Mouse (Mus musculus) activated CD4-positive, CD25-positive, alpha-beta regulatory T cell, adult 4 months (primary cell): Measurements from ENCODE around the gene Limch1. TPM values are rescaled to one million over a fixed set of nuclear protein-coding genes. Genes with fewer than 3 reads are reported as not detected.

ENCODE experiments used
- ATAC-seq: one replicate; pipeline ENCODE4 v1.8.0; 2017
- polyA plus RNA-seq, 2 experiments: library from polyadenylated mRNA; unstranded; fragments of 100-300 nt; shearing (Covaris generic); gene quantifications; one replicate each; pipeline ENCODE4 v1.2.1; 2017

The Limch1 gene
- polyA plus RNA-seq, 2 experiments from 2014 or later, result 0.16 TPM; not detected in 1

DNA sequence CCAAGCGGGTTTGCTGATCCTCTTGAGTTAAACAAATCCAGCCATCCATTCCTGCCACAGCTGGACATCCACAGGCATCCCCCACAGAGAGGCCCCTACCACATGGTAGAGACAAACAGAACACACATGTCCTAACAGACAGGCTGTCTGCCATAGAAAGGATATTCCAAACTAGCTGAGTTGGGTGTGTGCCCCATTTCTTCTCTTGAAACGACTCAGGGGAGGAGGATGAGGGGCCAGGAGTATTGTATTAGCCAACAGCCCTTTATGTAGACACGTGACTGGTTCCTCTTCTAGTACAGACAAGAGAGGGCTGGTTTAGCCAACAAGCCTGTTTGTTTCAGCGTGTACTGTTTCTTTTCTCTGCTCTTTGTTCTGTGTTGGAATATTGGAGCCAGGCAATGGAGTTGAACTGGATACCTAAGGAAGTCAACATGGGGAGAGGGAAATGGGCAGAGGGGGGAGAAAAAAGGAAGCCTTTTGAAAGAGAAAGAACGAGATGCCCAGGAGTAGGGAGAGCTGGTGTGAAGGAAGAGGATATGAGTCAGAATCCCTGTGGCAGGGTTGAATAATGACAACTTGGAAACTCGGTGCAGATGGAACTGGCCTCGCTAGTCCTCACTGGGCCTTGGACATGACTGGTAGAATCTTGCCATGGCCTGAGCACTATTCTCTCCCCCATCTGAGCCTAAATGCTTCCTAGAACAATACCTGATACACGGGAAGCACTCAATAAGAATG, 196.3 kb downstream of the Limch1 start:
- ATAC-seq, result no peak

DNA sequence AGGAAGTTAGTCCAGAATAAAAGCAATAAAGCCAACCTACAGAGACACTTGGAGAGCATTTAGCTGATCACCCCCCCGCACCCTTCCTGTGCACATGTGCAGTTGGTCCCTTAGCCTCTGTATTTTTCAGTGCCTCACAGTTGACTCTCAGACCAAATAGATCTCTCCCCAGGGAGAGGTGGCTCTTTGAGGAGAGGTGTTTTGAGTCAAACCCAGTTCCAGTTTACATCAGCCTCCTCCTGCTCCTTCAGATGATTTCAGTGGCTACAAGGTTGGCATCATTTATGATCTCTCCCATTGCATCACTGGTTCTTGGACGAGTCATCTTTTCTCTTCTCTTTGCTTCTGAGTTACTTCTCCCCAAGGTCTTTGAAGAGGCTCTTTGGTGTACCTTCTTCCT, 197.3 kb downstream of the Limch1 start:
- ATAC-seq, result no peak

- no peak for ATAC-seq
Measured at GRCm38 (mm10) chr5:66943521-66943920, 197.9 kb downstream of the Limch1 start.

GRCm38 (mm10) chr5:66947958-66948357, 202.3 kb downstream of the Limch1 start:
- no peak for ATAC-seq

GRCm38 (mm10) chr5:66949098-66949692, 203.6 kb downstream of the Limch1 start:
- no peak for ATAC-seq

DNA sequence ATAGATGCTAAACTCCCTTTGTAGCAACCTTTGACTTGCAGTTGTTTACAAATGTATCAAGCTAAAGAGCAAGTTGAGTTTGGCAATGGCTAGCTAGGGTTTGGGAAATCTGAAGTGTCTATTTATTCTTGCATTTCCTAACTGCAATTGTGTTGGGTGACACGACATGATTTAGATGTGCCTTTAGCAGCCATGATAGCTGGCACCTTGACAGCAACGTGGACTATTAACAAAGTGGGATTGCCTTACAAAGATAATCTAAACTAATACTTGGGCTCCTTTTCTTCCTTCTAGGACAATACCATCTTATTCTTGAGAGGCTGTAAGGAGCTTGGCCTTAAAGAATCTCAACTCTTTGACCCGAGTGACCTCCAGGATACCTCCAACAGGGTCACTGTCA, 207.7 kb downstream of the Limch1 start:
- ATAC-seq, result no peak

GRCm38 (mm10) chr5:66953971-66954644, 208.5 kb downstream of the Limch1 start:
- no peak for ATAC-seq

DNA sequence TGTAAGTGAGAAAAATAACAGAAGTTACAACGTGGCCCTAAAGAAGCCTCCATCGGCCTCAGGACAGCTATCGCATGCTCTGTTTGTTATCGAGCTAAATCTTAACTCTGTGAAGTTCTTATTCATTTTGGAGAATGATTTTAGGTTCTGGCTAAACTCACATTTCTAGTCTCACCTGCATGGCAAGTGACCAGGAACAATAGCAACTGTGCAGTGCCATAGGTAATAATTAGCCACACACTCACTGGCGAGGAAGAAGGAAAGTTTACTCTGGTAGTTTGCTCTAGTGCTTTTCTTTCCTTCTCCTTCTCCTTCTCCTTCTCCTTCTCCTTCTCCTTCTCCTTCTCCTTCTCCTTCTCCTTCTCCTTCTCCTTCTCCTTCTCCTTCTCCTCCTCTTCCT, 209.6 kb downstream of the Limch1 start:
- no peak for ATAC-seq

- ATAC-seq, result no peak
Measured at GRCm38 (mm10) chr5:66957656-66958055, 212.0 kb downstream of the Limch1 start.

DNA sequence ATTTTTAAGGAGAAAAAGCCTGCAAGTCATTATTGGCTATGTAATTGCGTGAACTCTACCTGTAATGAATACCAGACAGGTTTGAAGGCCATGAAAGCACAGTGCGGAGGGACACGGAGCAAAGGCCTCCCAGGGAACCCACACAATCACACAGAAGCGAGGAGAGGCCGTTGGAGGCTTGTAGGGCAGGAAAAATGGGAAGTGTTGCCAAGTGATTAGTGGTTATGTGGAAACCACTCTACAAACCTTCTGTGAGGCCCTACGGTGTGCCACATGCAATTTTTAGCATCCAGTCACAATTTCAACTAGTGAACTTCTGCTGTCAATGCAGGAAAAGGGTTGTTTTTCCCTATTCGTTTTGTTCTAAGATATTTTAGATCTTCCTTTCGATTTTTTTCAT, 212.5 kb downstream of the Limch1 start:
- no peak for ATAC-seq

GRCm38 (mm10) chr5:66959968-66960367, 214.3 kb downstream of the Limch1 start:
- no peak for ATAC-seq

GRCm38 (mm10) chr5:66965442-66965841, 219.8 kb downstream of the Limch1 start:
- no peak for ATAC-seq

GRCm38 (mm10) chr5:66967147-66967546, 221.5 kb downstream of the Limch1 start:
- ATAC-seq, result no peak

DNA sequence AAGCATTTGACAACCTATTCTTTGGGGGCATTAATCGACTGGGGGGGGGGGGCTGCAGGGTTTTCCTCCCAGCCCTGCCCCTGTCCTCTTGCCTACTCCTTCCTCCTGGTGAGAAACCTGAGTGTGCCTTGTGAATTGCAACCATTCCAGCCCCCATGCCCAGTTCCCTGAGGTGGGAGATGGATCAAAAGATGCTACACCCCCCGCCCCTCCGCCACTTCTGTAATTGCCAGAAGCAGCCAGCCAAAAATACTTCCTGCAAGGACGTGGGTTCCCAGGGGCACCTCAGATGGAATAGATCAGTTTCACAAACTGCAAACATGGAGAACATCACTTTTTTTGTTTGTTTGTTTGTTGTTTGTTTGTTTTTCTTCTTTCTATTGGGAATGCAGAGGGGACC, 222.0 kb downstream of the Limch1 start:
- no peak for ATAC-seq

GRCm38 (mm10) chr5:66968059-66968833, 222.6 kb downstream of the Limch1 start:
- ATAC-seq, result no peak

- ATAC-seq, result no peak
Measured at GRCm38 (mm10) chr5:66968925-66969711, 223.5 kb downstream of the Limch1 start.

DNA sequence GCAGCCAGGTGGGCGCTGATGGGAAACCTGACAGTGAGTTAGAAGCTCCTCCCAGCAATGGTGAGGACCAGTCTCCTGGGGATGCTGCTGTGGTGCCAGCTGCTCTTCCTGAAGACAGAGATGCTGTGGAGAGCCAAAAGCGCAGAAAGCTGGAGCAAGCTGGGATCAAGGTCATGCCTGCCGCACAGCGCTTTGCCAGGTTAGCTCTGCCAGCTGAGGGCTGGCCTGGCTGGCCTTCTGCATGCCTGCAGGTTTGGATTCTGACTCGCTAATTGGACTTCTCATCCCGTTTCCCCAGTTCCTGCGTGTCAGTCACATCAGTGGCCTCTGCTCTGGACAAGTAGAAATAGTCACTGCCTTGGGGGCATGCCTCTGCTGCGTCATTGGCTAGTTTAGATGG, 230.0 kb downstream of the Limch1 start:
- no peak for ATAC-seq

GRCm38 (mm10) chr5:66979332-66980218, 233.9 kb downstream of the Limch1 start:
- ATAC-seq, result no peak

DNA sequence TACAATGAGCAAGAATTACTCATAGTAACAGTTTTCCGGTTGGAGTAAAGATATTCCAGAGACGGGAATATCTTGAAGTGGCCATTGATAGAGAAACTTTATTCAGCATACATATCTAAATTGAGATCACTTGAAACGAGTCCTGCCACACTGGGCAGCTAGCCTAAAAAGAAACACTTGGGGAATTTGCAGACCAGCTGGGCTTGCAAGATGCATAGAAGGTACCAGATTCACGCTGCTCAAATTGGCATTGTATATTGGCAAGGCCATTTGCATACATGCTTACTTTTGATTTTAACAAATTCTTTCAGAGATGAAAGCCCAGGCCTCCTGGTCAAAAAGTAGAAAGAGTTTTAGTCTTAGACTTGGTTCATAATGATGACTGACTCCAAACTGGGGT, 235.2 kb downstream of the Limch1 start:
- ATAC-seq, result no peak

DNA sequence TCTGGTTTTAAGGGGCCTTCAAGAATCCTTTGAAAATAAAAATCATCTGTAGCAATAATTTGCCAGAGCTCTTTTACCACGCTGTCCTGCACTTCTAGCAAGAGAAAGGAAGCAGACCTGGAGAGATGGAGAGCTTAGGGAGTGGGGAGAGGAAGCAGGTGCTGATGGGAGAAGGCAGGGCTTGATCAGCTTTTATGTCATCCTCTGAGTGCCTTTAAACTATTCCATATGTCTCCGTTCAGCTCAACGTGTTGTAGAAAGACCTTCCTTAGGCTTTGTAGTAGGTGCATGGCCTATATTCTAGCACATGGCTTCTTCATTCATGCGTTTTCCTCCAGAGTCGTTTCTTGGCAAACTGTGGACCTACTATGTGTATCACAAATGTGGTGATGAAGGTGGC, 237.5 kb downstream of the Limch1 start:
- ATAC-seq, result no peak

DNA sequence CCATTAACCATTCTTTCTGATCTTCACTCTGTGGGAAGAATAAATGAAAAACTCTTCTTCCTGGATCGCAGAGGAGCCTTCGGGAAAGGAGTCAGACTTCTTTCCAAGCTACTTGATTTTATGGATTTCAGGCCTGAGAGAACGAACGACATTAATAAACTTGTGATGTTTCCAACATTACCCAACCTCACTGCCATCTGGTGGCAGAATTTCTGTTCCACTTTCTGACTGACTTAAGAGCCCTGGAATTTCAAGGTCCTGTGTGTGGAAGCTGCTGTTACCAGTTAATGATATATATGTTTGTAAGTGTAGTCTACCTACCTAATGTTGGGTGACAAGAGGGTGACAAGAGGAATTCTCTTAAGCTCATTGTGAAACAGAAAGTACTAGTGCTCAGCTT, 243.3 kb downstream of the Limch1 start:
- ATAC-seq, result no peak
